Mouse (Mus musculus) heart, adult 2 months (tissue): ENCODE results near the gene Zfp473.

ENCODE experiments used
- CTCF ChIP-seq: fragments of 200-600 bp; IDR thresholded peaks from 2 replicates; pipeline ENCODE4 v1.8.1; 2022; ENCODE audit warnings: antibody characterized with exemption, mild to moderate bottlenecking, moderate library complexity
- EP300 ChIP-seq: fragments of 200-500 bp; IDR thresholded peaks from 2 replicates; pipeline ENCODE4 v1.6.1; 2011; ENCODE audit warnings: low read depth, low read length, control low read depth; ENCODE audit not compliant: insufficient read depth
- POLR2A ChIP-seq: fragments of 200-500 bp; IDR thresholded peaks from 2 replicates; pipeline ENCODE4 v1.6.1; 2011; ENCODE audit warnings: mild to moderate bottlenecking, low read depth, low read length, control low read depth; ENCODE audit not compliant: insufficient read depth

GRCm38 (mm10) chr7:44780101-44780500 lies 29.3 kb upstream of the Zfp473 start:
- TF ChIP-seq CTCF (no peak), POLR2A (no peak), EP300 (no peak)
